Mouse (Mus musculus): Measurements from ENCODE around the gene Usp5. TPM values are rescaled to one million over a fixed set of nuclear protein-coding genes. Genes with fewer than 3 reads are reported as not detected.
A peak's percentile ranks its signal among the peaks of the same experiment; 100 is the strongest.
"Not testable (repeated sequence)": the region's sequence is repeated elsewhere in the genome, so short reads cannot be mapped to it uniquely, and the experiment has no call there.

Usp5 gene
- total and polyA plus RNA-seq, 2 experiments = 49.3 to 55.9 TPM

DNA sequence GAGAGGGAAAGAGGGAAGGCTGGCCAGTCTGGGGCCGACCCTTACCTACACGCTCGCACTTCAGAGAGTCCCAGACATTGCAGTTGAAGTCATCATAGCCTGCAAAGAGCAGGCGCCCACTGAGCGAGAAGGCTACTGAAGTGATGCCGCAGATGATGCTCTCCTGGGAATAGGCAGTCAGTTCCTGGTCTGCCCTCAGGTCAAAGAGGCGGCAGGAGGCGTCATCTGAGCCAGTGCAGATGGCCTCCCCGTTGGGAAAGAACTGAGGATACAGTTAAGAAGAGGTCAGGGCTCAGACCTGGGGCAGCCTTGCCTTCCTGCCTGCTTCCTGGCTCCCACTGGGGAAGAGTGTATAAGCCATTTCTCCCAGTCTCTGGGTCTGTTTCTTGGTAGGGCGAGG lies 6.2 kb upstream of the Usp5 start:
- TF ChIP-seq POLR2A (IDR thresholded peaks at IDR 0.05; ENCODE audit: extremely low read depth, insufficient read depth, low read length) (no peak), CTCF (IDR thresholded peaks at IDR 0.05; ENCODE audit: low read depth, low read length) (no peak)
- DNase-seq (ENCODE audit: extremely low read depth, low read depth, low spot score) = no peak
- Histone ChIP-seq H3K4me1 (ENCODE audit: control insufficient read depth, insufficient read depth, low read length) (no peaks in the 10 kb centered on the region), H3K36me3 (ENCODE audit: control insufficient read depth, insufficient read depth, low read length) (no peaks in the 10 kb centered on the region), H3K27ac (replicated peaks; ENCODE audit: insufficient read depth, low read depth, low read length) (no peak overlapping the region), H3K79me2 (ENCODE audit: control insufficient read depth, insufficient read depth, low read length) (no peaks in the 10 kb centered on the region), H3K27me3 (ENCODE audit: control insufficient read depth, insufficient read depth, low read length) (no peaks in the 10 kb centered on the region), H3K9ac (ENCODE audit: low read depth, low read length) (no peak overlapping the region), H3K4me3 (ENCODE audit: insufficient read depth, low read depth, low read length) (no peak overlapping the region)
- 90% methylated on average over 10 of the region's 10 CpGs for WGBS

DNA sequence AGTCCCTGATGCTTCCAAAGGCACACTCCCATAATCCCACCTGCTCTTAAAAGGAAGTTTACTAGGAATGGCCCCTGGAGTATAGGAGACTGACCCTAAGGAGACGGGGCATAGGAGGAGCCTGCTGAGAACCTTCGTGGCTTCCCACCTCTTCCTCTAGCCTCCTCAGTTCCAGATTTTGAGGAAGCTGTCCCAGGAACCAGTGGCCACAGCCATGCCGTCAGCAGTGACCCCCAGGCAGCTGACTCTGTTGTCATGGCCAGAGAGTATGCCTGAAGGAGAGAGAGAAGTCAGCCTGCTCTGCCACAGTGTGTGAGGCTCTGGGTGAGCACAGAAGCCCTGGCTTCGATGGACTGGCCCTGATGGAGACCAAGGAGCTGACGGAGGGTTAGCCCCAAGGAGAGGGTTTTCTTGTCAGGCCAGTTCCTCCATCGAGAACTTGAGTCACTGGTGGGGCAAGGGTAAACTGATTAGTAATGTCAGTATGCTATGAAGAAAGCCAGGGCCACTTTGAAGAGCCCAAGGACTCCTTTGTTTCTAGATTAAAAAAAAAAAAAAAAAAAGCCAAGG lies 5.3 kb upstream of the Usp5 start:
- no peaks in the 10 kb centered on the region for H3K27me3 ChIP-seq (ENCODE audit: control insufficient read depth, insufficient read depth, low read length)
- H3K27ac ChIP-seq (replicated peaks; ENCODE audit: insufficient read depth, low read depth, low read length) = no peak overlapping the region
- peak; percentile 14 for DNase-seq (ENCODE audit: extremely low read depth, low read depth, low spot score)
- H3K36me3 ChIP-seq (ENCODE audit: control insufficient read depth, insufficient read depth, low read length) = no peaks in the 10 kb centered on the region
- no peak overlapping the region for H3K9ac ChIP-seq (ENCODE audit: low read depth, low read length)
- H3K4me3 ChIP-seq (ENCODE audit: insufficient read depth, low read depth, low read length) = no peak overlapping the region
- WGBS = 87% methylated on average over 6 of the region's 6 CpGs
- no peak for TF ChIP-seq POLR2A (IDR thresholded peaks at IDR 0.05; ENCODE audit: extremely low read depth, insufficient read depth, low read length)
- no peak for TF ChIP-seq CTCF (IDR thresholded peaks at IDR 0.05; ENCODE audit: low read depth, low read length)
- H3K79me2 ChIP-seq (ENCODE audit: control insufficient read depth, insufficient read depth, low read length) = no peaks in the 10 kb centered on the region
- peaks cover 3% of the 10 kb centered on the region; the same call in 1 of the 2 replicates for H3K4me1 ChIP-seq (ENCODE audit: control insufficient read depth, insufficient read depth, low read length)

DNA sequence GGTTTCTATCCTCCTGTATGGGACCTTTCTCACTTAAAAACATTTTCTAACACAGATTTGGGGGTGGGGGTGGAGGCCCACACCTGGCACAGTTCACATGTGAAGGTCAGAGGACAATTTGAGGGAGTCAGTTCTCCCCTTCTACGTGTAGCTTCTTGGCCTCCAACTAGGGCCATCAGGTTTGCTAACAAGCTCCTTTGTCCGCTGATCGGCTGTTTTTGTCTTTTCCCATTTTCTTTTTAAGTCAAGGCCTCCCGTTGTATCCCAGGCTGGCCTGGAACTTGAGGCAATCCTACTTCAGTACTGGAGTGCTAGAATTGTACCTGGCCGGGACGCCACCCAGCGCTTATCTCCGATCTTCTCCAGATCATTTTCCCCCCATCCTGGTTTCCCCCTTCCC lies 2.4 kb upstream of the Usp5 start:
- TF ChIP-seq CTCF (IDR thresholded peaks at IDR 0.05; ENCODE audit: low read depth, low read length) (no peak), POLR2A (IDR thresholded peaks at IDR 0.05; ENCODE audit: extremely low read depth, insufficient read depth, low read length) (no peak)
- Histone ChIP-seq H3K79me2 (ENCODE audit: control insufficient read depth, insufficient read depth, low read length) (no peaks in the 10 kb centered on the region), H3K4me3 (ENCODE audit: insufficient read depth, low read depth, low read length) (no peak overlapping the region), H3K9ac (ENCODE audit: low read depth, low read length) (no peak overlapping the region), H3K27me3 (ENCODE audit: control insufficient read depth, insufficient read depth, low read length) (no peaks in the 10 kb centered on the region), H3K4me1 (ENCODE audit: control insufficient read depth, insufficient read depth, low read length) (peaks cover 7% of the 10 kb centered on the region; the same call in 1 of the 2 replicates), H3K36me3 (ENCODE audit: control insufficient read depth, insufficient read depth, low read length) (no peaks in the 10 kb centered on the region), H3K27ac (replicated peaks; ENCODE audit: insufficient read depth, low read depth, low read length) (no peak overlapping the region)
- WGBS = 96% methylated on average over 8 of the region's 8 CpGs
- no peak for DNase-seq (ENCODE audit: extremely low read depth, low read depth, low spot score)

DNA sequence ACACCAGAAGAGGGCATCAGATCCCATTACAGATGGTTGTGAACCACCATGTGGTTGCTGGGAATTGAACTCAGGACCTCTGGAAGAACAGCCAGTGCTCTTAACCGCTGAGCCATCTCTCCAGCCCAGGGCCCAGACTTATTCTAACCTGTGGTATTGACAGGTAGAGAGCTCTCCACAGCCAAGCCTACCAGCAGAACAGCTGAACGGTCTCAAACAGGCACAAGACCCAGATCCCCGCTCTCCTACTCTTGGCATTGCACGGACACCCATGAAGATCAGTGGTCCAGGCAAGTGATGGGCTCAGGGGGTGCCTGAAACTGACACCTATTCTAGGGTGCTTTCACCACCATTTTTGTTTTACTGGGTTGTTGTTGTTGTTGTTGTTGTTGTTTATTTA lies 1.9 kb upstream of the Usp5 start:
- 94% methylated on average over 4 of the region's 4 CpGs for WGBS
- H3K4me3 ChIP-seq (ENCODE audit: insufficient read depth, low read depth, low read length); H3K4me1 ChIP-seq (ENCODE audit: control insufficient read depth, insufficient read depth, low read length); H3K79me2 ChIP-seq (ENCODE audit: control insufficient read depth, insufficient read depth, low read length); H3K9ac ChIP-seq (ENCODE audit: low read depth, low read length); H3K27ac ChIP-seq (replicated peaks; ENCODE audit: insufficient read depth, low read depth, low read length); H3K36me3 ChIP-seq (ENCODE audit: control insufficient read depth, insufficient read depth, low read length); DNase-seq (ENCODE audit: extremely low read depth, low read depth, low spot score); H3K27me3 ChIP-seq (ENCODE audit: control insufficient read depth, insufficient read depth, low read length): not testable (repeated sequence)

DNA sequence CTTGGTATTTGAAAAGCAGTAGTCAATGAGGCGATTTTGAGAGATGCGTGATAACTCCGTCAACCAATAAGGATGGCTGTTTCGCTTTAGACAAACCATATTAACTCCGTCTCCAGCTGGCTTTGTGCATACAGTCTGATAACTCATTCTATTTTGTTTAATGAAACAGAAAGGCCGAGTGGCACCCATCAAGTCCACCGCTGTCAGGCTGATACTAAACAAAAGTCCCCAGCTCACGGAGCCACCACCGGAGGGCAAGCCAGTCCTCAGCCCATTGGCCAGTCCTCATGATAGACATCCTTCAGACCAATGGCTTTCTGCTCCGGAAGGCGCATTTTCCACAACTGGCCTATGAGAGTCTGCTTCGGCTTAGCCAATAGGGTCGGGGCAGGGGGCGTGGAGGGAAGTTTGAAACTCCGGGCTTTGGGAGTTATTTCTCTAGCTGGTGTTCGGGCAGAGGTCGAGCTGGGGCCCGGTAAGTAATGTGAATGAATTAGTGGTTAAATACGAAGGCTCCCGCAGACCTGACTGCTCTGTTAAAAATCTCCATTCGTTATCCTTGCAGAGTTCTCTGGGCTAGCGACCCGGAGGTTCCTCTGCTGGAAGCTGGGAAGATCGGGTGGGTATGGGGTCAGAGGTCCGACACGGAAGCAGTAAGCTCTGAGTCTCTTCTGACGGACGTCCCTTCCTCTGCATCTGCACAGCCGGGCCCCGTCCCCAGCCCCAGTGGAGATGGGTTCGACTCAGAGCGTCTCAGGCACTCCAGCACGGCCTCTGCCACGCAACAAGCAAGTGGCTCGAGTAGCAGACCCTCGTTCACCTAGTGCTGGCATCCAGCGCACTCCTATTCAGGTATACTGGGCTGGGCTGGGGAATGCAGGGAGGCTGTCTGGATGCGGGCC lies 766 bp upstream of the Usp5 start:
- WGBS = 1% methylated on average over 38 of the region's 38 CpGs
- peak; percentile 93 for DNase-seq (ENCODE audit: extremely low read depth, low read depth, low spot score)
- no peaks in the 10 kb centered on the region for H3K36me3 ChIP-seq (ENCODE audit: control insufficient read depth, insufficient read depth, low read length)
- peak overlapping the region; percentile 70 for H3K4me3 ChIP-seq (ENCODE audit: insufficient read depth, low read depth, low read length)
- no peaks in the 10 kb centered on the region for H3K79me2 ChIP-seq (ENCODE audit: control insufficient read depth, insufficient read depth, low read length)
- H3K27ac ChIP-seq (replicated peaks; ENCODE audit: insufficient read depth, low read depth, low read length) = peak overlapping the region; percentile 60
- peak overlapping the region; percentile 48; the same call in 1 of the 2 replicates for H3K9ac ChIP-seq (ENCODE audit: low read depth, low read length)
- 0 out of 2 replicates have a peak, but pooled peaks have one; percentile 20 for TF ChIP-seq POLR2A (IDR thresholded peaks at IDR 0.05; ENCODE audit: extremely low read depth, insufficient read depth, low read length)
- peak; percentile 25; the same call in 1 of the 2 replicates for TF ChIP-seq CTCF (IDR thresholded peaks at IDR 0.05; ENCODE audit: low read depth, low read length)
- peaks cover 7% of the 10 kb centered on the region; the same call in 1 of the 2 replicates for H3K4me1 ChIP-seq (ENCODE audit: control insufficient read depth, insufficient read depth, low read length)
- no peaks in the 10 kb centered on the region for H3K27me3 ChIP-seq (ENCODE audit: control insufficient read depth, insufficient read depth, low read length)
